ENCODE assay signal across 8 mouse cellular contexts in the genomic region with DNA sequence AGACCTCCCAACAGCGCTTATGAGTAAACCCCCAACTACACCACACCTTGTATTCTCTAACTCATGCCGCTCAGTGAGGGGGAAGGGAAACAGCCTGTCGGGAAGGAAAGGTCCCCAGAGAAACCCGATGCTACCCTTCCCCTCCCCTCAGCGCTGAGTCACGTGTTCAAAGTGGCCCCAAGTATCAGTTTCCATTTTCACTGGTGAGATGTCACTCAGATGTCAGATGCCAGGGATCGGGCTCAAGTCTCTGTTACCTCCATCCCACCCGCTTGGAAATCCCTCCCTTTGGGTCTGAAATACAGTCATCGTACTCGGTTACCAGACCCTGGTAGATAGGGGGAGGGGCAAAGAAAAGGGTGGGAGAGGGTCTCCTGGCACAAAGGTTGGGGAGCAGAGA. TPM values are rescaled to one million over a fixed set of nuclear protein-coding genes. Genes with fewer than 3 reads are reported as not detected.
DNase-seq lines count a peak whose midpoint lies in the region; ATAC-seq and TF ChIP-seq lines count a peak whose summit lies in the region.
"Had no signal": no experiment of that assay in that cellular context is flagged by ENCODE, and none has a peak within 500 bp of the region (broad histone marks: within the 10 kb centered on the region; RNA-seq: fewer than 3 reads in every experiment).

No protein-coding gene starts in this region.

- peak overlapping the region; percentile 74 for H3K4me3 ChIP-seq in G1E (ENCODE audit: low read depth, low read length)
- peak overlapping the region; percentile 70 for H3K4me3 ChIP-seq in embryonic facial prominence, embryonic 13.5 days
- H3K4me3 ChIP-seq in liver, embryonic 12.5 days = peak overlapping the region; percentile 77

- ATAC-seq in G1E (ENCODE audit: extremely low read depth, insufficient number of reproducible peaks, low FRiP score, poor library complexity, severe bottlenecking) = peak; percentile 45
- ATAC-seq in embryonic facial prominence, embryonic 13.5 days (ENCODE audit: insufficient number of reproducible peaks, insufficient read depth, low FRiP score, low TSS enrichment, low read depth) = peak; percentile 7; the same call in 1 of the 2 replicates
- ATAC-seq in hematopoietic stem cell, adult 5-6 weeks (replicated peaks in 1 of 2; ENCODE audit: insufficient read depth in 1 of 2, low FRiP score in 2 of 2, low TSS enrichment in 1 of 2, low read depth in 1 of 2, poor library complexity in 2 of 2, severe bottlenecking in 2 of 2) = peak; percentile 27 to 29; a peak in 2 of 4 replicates
- peak; percentile 38 for ATAC-seq in liver, embryonic 12.5 days
- peak; percentile 19; the same call in 1 of the 2 replicates for ATAC-seq in monocyte, adult 5-6 weeks (replicated peaks; ENCODE audit: insufficient number of reproducible peaks, low FRiP score, low TSS enrichment, poor library complexity, severe bottlenecking)

- H3K27ac ChIP-seq in embryonic facial prominence, embryonic 13.5 days = peak overlapping the region; percentile 91
- H3K27ac ChIP-seq in liver, embryonic 12.5 days = peak overlapping the region; percentile 75

- WGBS in embryonic facial prominence, embryonic 13.5 days = 0% methylated on average over 10 of the region's 10 CpGs
- 0% methylated on average over 10 of the region's 10 CpGs for WGBS in liver, embryonic 12.5 days (ENCODE audit: insufficient replicate concordance)

- H3K4me1 ChIP-seq in G1E (ENCODE audit: insufficient read depth, low read depth, low read length) = peaks cover 55% of the 10 kb centered on the region
- peaks cover 23% of the 10 kb centered on the region for H3K4me1 ChIP-seq in embryonic facial prominence, embryonic 13.5 days
- peaks cover 45% of the 10 kb centered on the region for H3K4me1 ChIP-seq in liver, embryonic 12.5 days

- peak; percentile 76 for DNase-seq in CD4-positive, CD25-positive, alpha-beta regulatory T cell, adult 2 months (ENCODE audit: low read depth, low spot score)
- DNase-seq in G1E (ENCODE audit: low spot score) = peak; percentile 54
- peak; percentile 58 for DNase-seq in thymus, postnatal 25 days

- H3K9me3 ChIP-seq in G1E (replicated peaks) = no peaks in the 10 kb centered on the region
- H3K9me3 ChIP-seq in embryonic facial prominence, embryonic 13.5 days = no peaks in the 10 kb centered on the region
- H3K9me3 ChIP-seq in liver, embryonic 12.5 days (replicated peaks) = no peaks in the 10 kb centered on the region

- H3K27me3 ChIP-seq in G1E (ENCODE audit: insufficient read depth, low read length) = peaks cover 4% of the 10 kb centered on the region
- H3K27me3 ChIP-seq in embryonic facial prominence, embryonic 13.5 days = no peaks in the 10 kb centered on the region
- peaks cover 22% of the 10 kb centered on the region; the same call in 1 of the 2 replicates for H3K27me3 ChIP-seq in liver, embryonic 12.5 days (replicated peaks)

- H3K36me3 ChIP-seq in G1E (replicated peaks) = peaks cover 39% of the 10 kb centered on the region
- H3K36me3 ChIP-seq in embryonic facial prominence, embryonic 13.5 days = peaks cover 38% of the 10 kb centered on the region
- H3K36me3 ChIP-seq in liver, embryonic 12.5 days = peaks cover 37% of the 10 kb centered on the region

- peak overlapping the region; percentile 81 for H3K9ac ChIP-seq in embryonic facial prominence, embryonic 13.5 days
- H3K9ac ChIP-seq in liver, embryonic 12.5 days = peak overlapping the region; percentile 82

- peak overlapping the region; percentile 73 for H3K4me2 ChIP-seq in embryonic facial prominence, embryonic 13.5 days
- H3K4me2 ChIP-seq in liver, embryonic 12.5 days = peak overlapping the region; percentile 79

- TF ChIP-seq CTCF in G1E (IDR thresholded peaks at IDR 0.05; ENCODE audit: low read depth, low read length) = no peak

RNA-seq across cellular contexts. Expression of a gene that starts 0.4 kb away (rescaled TPM):
- total RNA-seq in G1E (2014; fragmentation: Nextera tagmentation) (559 and 654 TPM in 2 replicates), G1E (2017) (144 and 152 TPM in 2 replicates)
- polyA plus RNA-seq in G1E (2012) = 761 and 867 TPM in 2 replicates
- 1,180 and 1,188 TPM in 2 replicates for polyA plus RNA-seq in embryonic facial prominence, embryonic 13.5 days (2015; fragmentation: Nextera tagmentation; extraction: Ambion mirVana)
- 49.4 and 91.1 TPM in 2 replicates for total RNA-seq in hematopoietic stem cell, adult 5-6 weeks (2017)
- 445 and 464 TPM in 2 replicates for polyA plus RNA-seq in liver, embryonic 12.5 days (2016; fragmentation: Nextera tagmentation; extraction: Ambion mirVana)
- total RNA-seq in monocyte, adult 5-6 weeks (2017) = 42.8 to 94.2 TPM (median 48.6 TPM) in 3 replicates

RNA-seq across cellular contexts. Expression of a gene that starts 24.1 kb away (rescaled TPM):
- total RNA-seq in G1E (2014; fragmentation: Nextera tagmentation) (95.0 and 118 TPM in 2 replicates), G1E (2017) (288 and 328 TPM in 2 replicates)
- 630 and 764 TPM in 2 replicates for polyA plus RNA-seq in G1E (2012)
- 210 and 222 TPM in 2 replicates for polyA plus RNA-seq in embryonic facial prominence, embryonic 13.5 days (2015; fragmentation: Nextera tagmentation; extraction: Ambion mirVana)
- 279 and 439 TPM in 2 replicates for total RNA-seq in hematopoietic stem cell, adult 5-6 weeks (2017)
- polyA plus RNA-seq in liver, embryonic 12.5 days (2016; fragmentation: Nextera tagmentation; extraction: Ambion mirVana) = 130 and 143 TPM in 2 replicates
- total RNA-seq in monocyte, adult 5-6 weeks (2017) = 208 to 319 TPM (median 268 TPM) in 3 replicates

RNA-seq across cellular contexts. Expression of a gene that starts 39.4 kb away (rescaled TPM):
- not detected in 2 replicates for total RNA-seq in G1E (2014; fragmentation: Nextera tagmentation)
- 0.38 TPM in 1 of 2 replicates, not detected in the other for total RNA-seq in G1E (2017)
- polyA plus RNA-seq in G1E (2012) = not detected in 2 replicates
- not detected in 2 replicates for polyA plus RNA-seq in embryonic facial prominence, embryonic 13.5 days (2015; fragmentation: Nextera tagmentation; extraction: Ambion mirVana)
- not detected in 2 replicates for total RNA-seq in hematopoietic stem cell, adult 5-6 weeks (2017)
- polyA plus RNA-seq in liver, embryonic 12.5 days (2016; fragmentation: Nextera tagmentation; extraction: Ambion mirVana) = not detected in 2 replicates
- not detected in 3 replicates for total RNA-seq in monocyte, adult 5-6 weeks (2017)
- total RNA-seq: layer of hippocampus, adult 18-20 months had no signal

RNA-seq across cellular contexts. Expression of a gene that starts 42.0 kb away (rescaled TPM):
- total RNA-seq in G1E (2014; fragmentation: Nextera tagmentation) = not detected in 2 replicates
- total RNA-seq in G1E (2017) = 0.05 and 0.06 TPM in 2 replicates
- not detected in 2 replicates for polyA plus RNA-seq in G1E (2012)
- polyA plus RNA-seq in embryonic facial prominence, embryonic 13.5 days (2015; fragmentation: Nextera tagmentation; extraction: Ambion mirVana) = not detected in 2 replicates
- total RNA-seq in hematopoietic stem cell, adult 5-6 weeks (2017) = not detected in 2 replicates
- polyA plus RNA-seq in liver, embryonic 12.5 days (2016; fragmentation: Nextera tagmentation; extraction: Ambion mirVana) = not detected in 2 replicates
- total RNA-seq in monocyte, adult 5-6 weeks (2017) = not detected in 3 replicates
- total RNA-seq: layer of hippocampus, adult 18-20 months had no signal

RNA-seq across cellular contexts. Expression of a gene that starts 45.6 kb away (rescaled TPM):
- total RNA-seq in G1E (2014; fragmentation: Nextera tagmentation) (0.38 and 0.44 TPM in 2 replicates), G1E (2017) (0.33 and 0.35 TPM in 2 replicates)
- 0.11 and 0.15 TPM in 2 replicates for polyA plus RNA-seq in G1E (2012)
- 36.9 and 41.2 TPM in 2 replicates for polyA plus RNA-seq in embryonic facial prominence, embryonic 13.5 days (2015; fragmentation: Nextera tagmentation; extraction: Ambion mirVana)
- total RNA-seq in hematopoietic stem cell, adult 5-6 weeks (2017) = 0.15 and 0.56 TPM in 2 replicates
- polyA plus RNA-seq in liver, embryonic 12.5 days (2016; fragmentation: Nextera tagmentation; extraction: Ambion mirVana) = 6.5 and 7.8 TPM in 2 replicates
- 0.49 TPM in 1 of 3 replicates, not detected in the others for total RNA-seq in monocyte, adult 5-6 weeks (2017)

Comparison
In these comparisons a context has a peak if more than half of its experiments do, and no peak if none do; other contexts are left out.
1. Peak in every context shown above with its lines: DNase-seq, ATAC-seq, H3K4me3 ChIP-seq and H3K27ac ChIP-seq.